Mouse (Mus musculus) hematopoietic stem cell, adult 5-6 weeks (primary cell): ENCODE measurements around the gene Galp. TPM values are rescaled to one million over a fixed set of nuclear protein-coding genes. Genes with fewer than 3 reads are reported as not detected.

Experiments used
- ATAC-seq, 2 experiments: fragments of 125-278 bp in 1 of 2; replicated peaks in 1 of 2; 2 replicates each; pipeline ENCODE4 v1.8.0; 2016 to 2017; ENCODE audit warnings: inconsistent platforms in 2 of 2, mild to moderate bottlenecking in 2 of 2, moderate number of reproducible peaks in 2 of 2, low read depth in 1 of 2, moderate TSS enrichment in 1 of 2; ENCODE audit not compliant: low FRiP score in 2 of 2, poor library complexity in 2 of 2, severe bottlenecking in 2 of 2, insufficient read depth in 1 of 2, low TSS enrichment in 1 of 2
- total RNA-seq: library from RNA; stranded (forward); fragments of 172-1452, 232-1000 nt; gene quantifications from 2 replicates; pipeline ENCODE4 v1.2.3, GENCODE M21; 2017

Galp gene
- total RNA-seq = not detected in 2 replicates

DNA sequence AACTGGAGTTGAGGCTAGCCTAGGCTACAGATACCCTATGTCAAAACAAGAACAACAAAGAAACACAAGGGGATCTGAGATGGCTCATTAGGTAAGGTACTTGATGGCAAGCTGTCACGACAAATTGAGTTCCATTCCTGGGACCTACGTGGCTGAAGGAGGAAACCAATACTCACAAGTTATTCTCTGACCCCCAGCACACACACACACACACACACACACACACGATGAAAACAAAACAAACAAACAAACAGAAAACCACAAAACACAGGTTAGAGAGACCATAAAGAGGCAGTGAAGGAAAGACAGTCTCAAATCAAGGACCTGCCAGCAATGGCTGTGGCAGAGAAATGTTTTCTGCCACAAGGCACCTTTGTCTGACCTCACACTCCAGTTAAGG, at the start of gene Galp:
Gene Galp, plus strand, starts transcription at position 301 of the 400 bp plus-strand sequence.
- ATAC-seq = no peak

DNA sequence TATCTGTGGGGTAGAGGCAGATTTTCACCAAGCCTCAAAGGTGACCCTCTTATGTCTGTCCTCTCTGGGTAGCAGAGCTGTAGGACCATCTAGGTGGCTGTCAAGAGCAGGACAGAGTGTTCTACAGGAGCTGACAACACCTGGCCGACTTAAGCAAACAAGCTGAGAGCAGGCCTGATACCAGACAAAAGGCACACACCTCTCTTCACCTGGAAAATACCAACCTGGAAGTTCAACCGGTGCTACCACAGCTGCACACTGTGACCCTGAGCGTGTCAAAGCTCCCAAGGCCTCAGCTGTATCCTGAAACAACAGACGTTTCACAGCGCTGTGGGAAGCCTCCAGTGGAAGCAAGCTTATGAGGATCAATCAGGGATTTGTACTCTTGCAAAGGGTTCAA, 49.2 kb upstream of the Galp start:
- no peak for ATAC-seq

DNA sequence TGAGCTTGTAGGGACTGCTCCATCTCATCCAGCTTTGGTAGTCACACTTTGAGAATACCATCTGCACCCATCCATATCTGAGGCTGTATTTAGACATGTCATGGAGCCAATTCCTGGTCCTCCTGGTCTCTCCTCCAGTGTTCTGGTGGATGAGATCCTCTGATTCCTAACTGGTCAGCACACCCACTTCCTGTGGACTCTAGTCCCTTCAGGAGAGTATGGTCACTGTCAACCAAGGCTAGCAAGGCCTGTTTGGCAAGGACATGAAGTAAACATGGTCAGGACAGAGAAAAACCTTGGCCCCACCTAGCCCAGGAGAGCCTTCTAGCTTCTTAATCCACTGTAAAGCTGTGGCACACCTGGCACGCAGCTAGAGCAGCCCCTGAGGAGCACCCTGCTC, 45.6 kb upstream of the Galp start:
- no peak for ATAC-seq

DNA sequence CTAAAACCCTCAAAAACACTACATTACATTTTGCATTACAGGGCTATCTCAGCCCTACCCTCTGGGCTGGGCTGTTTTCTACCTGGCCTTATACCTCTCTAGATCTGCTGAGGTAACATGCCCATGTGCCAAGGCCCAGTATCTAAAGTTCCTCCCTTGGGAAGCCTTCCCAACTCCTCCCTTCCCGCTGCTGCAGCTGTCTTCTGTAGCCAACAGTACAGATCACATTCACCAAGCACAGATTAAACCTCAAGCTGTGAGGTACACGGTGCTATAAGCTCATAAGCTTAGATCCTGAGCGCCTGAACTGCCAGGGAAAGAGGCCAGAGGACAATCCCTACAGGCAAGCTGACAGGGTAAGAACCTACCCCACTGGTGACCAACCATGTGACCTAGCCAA, 44.9 kb upstream of the Galp start:
- ATAC-seq = no peak

DNA sequence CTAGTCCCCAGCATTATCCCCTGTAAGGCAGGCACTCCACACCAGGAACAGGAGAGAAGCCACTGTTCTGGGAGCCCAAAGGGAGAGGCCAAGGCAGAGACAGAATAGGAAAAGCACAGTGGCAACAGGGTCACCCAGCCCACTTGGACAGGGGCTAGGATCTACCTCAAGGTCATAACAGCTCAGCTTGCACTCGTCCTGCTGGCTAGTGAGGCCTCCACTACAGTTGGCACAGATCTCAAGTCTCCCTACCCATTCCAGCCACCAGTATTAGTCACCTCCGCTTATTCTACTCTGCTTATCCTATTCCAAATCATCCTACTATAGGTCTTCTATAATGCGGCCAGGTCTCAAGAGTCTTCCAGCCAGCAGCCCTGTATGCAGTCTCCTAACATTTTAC, 43.8 kb upstream of the Galp start:
- no peak for ATAC-seq

DNA sequence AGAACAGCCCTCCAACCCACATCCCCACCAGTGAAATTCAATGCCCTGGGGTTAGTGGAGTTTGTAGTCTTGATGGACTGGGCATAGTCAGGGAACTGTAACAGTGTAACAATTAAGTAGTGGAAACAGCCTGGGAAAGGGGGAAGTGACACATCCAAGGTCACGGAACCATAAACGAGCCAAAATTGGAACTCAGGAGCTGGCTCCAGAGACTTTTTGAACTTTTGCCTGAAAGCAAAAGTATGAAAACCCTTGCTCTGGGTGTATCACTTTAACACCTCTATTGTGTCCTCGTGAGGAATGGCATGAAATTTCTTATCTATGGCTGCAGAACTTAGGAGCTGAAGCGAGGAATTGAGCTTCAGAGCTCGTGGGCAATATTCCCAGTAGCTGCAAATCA, 42.7 kb upstream of the Galp start:
- no peak for ATAC-seq

DNA sequence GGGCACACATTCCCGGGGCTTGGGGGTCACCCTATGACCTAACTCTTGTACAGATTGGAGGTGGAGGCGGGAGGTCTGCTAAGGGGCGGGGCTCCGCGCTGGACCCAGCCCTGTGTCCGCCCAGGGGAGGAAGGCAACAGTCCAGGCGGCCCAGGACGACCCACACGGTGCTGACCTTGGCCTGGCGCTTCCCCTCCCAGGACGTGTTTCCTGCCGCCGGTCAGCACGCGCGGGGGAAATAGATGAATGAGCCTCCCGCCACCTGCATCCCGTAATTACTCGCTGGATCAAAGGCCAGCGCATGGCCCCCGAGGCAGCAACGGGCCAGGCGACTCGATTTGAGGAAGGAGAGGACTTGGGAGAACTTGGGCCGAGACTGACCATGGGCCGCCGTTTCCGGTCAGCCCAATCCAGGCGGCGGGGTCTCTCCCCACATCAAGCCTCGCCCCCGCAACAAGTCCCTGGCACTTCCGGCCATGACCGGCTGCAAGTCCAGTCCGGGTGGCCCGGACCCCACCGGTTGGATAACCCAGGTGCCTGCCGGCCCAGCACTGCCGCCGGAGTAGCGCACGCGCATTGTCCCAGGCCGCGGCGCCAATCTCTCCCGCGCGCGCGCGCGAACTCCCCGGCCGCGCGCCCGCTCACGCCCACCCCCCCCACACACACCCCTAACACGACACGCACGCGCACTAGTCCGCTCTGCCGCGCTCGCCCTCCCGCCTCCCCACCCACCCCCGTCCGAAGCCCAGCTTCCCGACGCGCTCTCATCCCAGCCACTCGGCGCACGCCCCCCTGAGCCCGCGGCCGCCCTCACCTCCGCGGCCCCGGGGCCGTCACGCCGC, 41.6 kb upstream of the Galp start:
- ATAC-seq = peak; percentile 2 to 17; a peak in 3 of 4 replicates

DNA sequence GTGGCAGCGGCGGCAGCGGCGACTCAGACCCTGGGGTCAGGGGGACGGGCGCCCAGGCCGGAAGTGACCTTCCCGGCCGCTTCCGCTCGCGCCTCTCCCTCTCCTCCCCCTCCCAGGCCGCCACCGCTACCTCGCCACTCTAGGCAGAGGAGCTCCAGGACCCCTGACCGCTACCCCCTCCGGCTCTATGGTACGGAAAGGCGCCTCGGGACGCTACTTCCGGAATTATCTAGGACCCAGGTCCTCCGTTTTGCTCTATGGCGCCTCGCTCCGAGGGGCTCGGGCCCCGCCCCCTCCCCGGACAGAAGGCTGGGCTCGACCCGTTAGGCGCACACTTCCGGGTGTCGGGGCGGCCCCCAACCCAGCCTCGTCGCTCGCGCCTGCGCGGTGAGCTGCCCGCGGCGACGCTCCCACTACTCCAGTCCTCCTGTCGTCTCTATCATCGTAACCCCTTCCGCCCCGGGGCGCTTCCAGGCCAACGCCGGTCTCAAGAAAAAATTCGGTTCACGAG, 40.9 kb upstream of the Galp start, which contains the start of gene Zfp787:
Gene Zfp787, minus strand, starts transcription at position 97 of the 511 bp plus-strand sequence.
- peak; percentile 74 to 77 for ATAC-seq

DNA sequence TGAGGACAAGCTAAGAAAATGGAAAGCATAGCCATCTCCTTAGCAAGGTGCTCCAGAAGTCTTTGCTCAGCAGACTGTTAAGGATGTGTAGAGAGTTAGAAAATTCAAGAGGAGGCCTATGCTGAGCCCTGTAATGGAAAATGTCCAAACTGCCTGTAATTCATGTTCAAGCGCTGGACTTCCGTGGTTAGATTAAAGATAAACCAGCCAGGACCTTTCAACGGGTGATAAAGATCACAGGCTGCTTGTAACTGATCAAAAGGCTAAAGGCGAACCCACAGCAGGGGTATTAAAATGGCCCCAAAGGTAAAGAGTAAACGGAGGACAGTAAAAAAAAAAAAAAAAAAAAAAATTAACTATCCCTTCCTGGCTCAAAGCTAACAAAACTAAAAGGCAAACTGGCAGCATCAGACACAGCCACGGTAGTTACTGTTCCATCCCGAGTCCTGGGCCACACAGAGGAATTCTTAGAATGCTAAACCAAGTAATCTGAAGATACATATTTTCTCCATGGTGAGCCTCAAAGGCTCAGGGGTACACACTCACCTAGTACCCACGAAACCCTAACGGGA, 39.9 kb upstream of the Galp start:
- no peak for ATAC-seq

DNA sequence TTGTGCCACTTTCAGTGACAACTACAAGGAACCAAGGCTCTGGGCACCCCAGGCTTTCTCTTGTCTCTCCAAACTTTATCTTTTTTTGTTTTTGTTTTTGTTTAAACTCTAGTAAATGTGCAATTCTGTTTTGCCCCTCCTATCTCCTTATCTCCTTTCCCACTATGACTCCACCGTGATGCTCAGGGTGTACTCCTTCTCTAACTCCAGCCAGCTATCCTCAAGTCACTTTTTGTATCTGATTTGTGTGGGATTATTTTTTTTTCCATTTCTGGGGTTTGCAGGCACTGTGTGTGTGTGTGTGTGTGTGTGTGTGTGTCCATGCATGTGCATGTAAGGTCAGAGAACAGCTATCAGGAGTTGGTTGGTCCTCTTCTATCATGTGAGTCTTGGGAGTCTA, 39.4 kb upstream of the Galp start:
- no peak for ATAC-seq

DNA sequence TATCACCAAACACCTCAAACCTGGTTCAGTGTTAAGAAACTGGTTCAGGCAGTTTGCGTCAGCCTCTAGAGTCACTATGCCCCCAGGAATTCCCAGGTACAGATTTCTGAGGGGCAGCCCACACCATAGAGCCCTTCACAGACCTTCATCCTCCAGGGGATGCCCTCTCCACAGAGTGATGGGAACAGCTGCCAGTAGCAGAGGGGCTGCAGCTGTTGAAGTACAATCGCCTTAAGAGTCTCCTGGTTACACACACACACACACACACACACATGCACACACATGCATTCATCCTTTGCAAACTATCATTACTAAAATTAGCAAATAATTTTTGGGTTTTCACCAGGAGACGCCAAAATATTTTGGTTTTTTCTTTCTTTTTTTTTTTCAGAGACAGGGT, 37.3 kb upstream of the Galp start:
- no peak for ATAC-seq

DNA sequence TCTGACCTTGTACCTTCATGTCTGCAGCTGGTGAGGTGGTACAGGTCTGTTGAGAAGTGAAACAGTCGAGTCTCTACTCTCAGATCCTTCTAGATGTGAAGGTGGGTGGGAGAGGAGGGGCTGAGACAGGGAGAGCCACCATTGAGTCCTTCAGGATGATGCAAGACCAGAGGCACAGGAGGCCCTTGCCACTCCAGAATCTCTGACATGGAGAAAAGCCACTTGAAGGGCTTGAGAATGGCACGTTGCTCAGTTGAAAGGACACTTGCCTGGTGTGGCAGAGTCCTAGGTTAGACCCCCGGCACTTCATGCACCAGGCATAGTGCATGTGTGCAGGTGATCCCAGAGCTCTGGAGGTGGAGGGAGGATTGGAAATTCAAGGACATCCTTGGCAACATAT, 35.3 kb upstream of the Galp start:
- no peak for ATAC-seq

DNA sequence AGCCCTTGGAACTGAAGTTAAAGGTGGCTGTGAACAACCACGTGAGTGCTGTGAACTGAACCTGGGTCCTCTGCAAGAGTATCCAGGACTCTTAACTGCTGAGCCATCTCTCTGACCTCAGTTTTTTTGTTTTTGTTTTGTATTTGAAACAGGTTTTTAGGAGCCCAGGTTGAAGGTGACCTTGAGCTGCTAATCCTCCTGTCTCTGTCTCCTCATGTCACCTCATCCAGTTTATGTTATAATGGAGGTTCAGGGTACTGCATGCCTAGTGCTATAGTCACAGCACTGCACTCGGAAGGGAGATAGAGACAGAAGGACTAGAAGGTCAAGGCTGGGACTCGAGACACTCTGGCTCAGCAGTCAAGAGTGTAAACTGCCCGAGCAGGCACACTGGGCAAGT, 34.7 kb upstream of the Galp start:
- no peak for ATAC-seq

DNA sequence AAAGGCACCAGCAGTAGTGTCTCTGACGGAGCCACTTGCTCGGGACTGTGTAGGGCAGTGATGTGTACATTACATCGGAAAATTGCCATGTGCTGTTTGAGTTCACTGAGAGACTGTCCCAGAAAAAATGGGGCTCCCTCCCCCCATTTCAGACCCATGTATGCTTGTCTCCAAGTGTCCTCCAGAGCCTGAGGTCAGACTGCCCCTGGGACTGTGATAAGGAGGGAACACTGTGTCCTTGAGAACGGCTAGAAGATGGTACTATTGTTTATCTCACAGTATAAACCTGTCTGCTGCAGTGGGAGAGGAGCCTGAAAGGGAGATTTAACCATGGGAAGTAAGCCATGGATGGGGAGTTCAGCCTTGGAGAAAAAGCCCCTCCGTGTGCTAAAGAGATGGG, 32.2 kb upstream of the Galp start:
- no peak for ATAC-seq

DNA sequence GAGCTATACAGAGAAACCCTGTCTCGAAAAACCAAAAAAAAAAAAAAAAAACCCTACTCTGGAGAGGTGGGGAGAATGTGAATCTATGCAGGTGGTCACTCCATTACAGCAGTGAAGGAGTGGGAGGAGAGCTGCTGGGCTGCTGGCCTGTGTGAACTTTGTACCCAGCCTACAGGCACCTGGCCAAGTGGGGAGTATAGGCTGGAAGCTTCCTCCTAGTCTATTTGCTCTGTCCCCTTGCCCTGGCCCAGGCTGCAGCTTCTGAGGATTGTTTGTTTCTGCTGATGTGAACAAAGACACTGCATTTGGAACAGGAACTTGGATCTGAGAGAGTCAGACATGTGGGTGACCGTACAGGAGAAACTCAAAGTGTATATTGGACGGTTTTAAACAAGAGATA, 27.5 kb upstream of the Galp start:
- ATAC-seq = no peak

DNA sequence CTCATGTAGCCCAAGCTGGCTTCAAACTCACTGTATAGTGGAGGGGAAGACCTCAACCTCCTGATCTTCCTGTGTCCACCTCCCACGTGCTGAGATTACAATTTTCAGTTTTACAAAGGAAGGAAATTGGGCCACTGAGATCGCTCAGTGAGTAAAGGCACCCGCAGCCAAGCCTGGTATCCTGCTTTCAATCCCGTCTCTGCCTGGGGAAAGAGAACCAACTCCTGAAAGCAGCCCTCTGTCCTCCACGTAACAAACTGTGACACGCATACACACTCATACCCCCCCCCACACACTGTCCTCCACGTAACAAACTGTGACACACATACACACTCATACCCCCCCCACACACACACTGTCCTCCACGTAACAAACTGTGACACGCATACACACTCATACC, 26.5 kb upstream of the Galp start:
- ATAC-seq = no peak

DNA sequence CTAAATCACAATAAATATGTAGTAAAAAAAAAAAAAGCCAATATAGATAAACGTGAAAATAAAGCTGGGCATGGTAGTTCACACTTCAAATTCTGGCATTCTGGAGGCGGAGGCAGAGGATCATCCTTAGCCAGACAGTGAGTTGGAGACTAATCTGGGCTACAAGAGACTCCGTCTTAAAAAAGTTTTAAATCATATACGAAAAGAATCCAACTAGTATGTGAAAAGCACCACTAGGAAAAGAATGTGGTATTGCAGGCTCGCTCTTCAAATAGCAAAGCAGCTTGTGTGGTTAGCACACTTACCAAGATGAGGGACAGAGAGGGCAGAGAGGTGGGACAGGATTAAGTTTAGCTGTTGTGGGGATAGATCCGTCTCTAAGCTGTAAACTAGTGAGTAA, 26.0 kb upstream of the Galp start:
- ATAC-seq = no peak

DNA sequence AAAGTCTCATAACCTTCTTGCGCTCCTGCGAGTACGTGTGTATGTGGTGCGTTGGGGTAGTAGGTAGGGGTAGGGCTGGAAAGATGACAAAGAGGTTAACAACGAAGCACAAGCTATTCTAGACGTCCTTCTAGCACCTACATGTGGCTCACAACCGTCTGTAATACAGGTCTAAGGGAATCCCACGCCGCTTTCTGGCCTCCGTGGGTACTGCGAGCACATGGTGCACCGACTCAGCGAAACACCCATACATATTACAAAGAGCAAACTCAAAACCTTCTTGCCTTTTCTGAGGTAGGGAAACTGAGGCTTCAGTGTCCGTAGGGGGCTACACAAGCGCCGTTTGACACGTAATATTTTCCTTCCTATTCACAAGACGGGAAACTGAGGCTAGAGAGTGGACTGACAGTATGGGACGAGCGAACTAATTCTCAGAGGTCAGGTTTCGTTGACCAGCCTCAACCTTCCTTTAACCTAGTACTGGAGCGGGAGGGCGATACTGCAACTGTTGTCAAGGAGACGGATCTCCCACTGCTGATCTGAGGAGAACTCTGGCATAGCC, 25.4 kb upstream of the Galp start:
- peak; percentile 63 to 66 for ATAC-seq
